Mouse (Mus musculus) bone marrow, adult 2 months (tissue): ENCODE data around the gene Oas1f.
"Not testable (repeated sequence)": the region's sequence is repeated elsewhere in the genome, so short reads cannot be mapped to it uniquely, and the experiment has no call there.

Source experiments
- CTCF ChIP-seq: fragments of 200-500 bp; IDR thresholded peaks from 2 replicates; pipeline ENCODE4 v1.5.1; 2011; ENCODE audit warnings: low read length, control low read depth; ENCODE audit not compliant: control insufficient read depth, insufficient read depth
- POLR2A ChIP-seq: fragments of 200-500 bp; IDR thresholded peaks from 2 replicates; pipeline ENCODE4 v1.6.1; 2011; ENCODE audit warnings: low read depth, mild to moderate bottlenecking, control low read depth, low read length, borderline replicate concordance; ENCODE audit not compliant: control insufficient read depth

GRCm38 (mm10) chr5:120891566-120892242 lies 44.5 kb downstream of the Oas1f start:
- TF ChIP-seq POLR2A, CTCF: not testable (repeated sequence)
